In genomic region chr11:33931836-33932385, GRCm38 (mm10) we compare ENCODE assay signal across 8 mouse cellular contexts. TPM values are rescaled to one million over a fixed set of nuclear protein-coding genes. Genes with fewer than 3 reads are reported as not detected.
A peak's percentile ranks its signal among the peaks of the same experiment; 100 is the strongest.
DNase-seq lines count a peak whose midpoint lies in the region; ATAC-seq and TF ChIP-seq lines count a peak whose summit lies in the region.

No protein-coding gene starts in this region.

- H3K27ac ChIP-seq in forebrain, embryonic 10.5 days: 0 out of 2 replicates have a peak overlapping the region, but pooled peaks have one; percentile 15
- no peak overlapping the region for H3K27ac ChIP-seq in forebrain, embryonic 16.5 days (ENCODE audit: low read length)
- H3K27ac ChIP-seq in intestine, embryonic 16.5 days (ENCODE audit: low read length): no peak overlapping the region
- no peak overlapping the region for H3K27ac ChIP-seq in lung, embryonic 16.5 days (ENCODE audit: low read length)
- H3K27ac ChIP-seq in layer of hippocampus, adult 2 months: no peak overlapping the region

- DNase-seq in forebrain, embryonic 10.5 days (ENCODE audit: extremely low spot score, low spot score): peak; percentile 62
- peak; percentile 71 for DNase-seq in WW6 (ENCODE audit: low read depth, low spot score)
- DNase-seq in spleen, postnatal 36 days (ENCODE audit: low spot score in 2 of 2): peak; percentile 52 to 54
- no peak for DNase-seq in layer of hippocampus, adult 9-11 months
- DNase-seq in layer of hippocampus, adult 2 months (ENCODE audit: low spot score in 2 of 2): no peak

- ATAC-seq in forebrain, embryonic 16.5 days: no peak
- peak; percentile 54 for ATAC-seq in intestine, embryonic 16.5 days
- no peak for ATAC-seq in lung, embryonic 16.5 days (ENCODE audit: low read depth)

- TF ChIP-seq CTCF in layer of hippocampus, adult 2 months (conservative IDR thresholded peaks at IDR 0.05): no peak

- H3K9me3 ChIP-seq in forebrain, embryonic 10.5 days: no peaks in the 10 kb centered on the region
- no peaks in the 10 kb centered on the region for H3K9me3 ChIP-seq in forebrain, embryonic 16.5 days (ENCODE audit: control insufficient read depth, low read length)
- H3K9me3 ChIP-seq in intestine, embryonic 16.5 days (ENCODE audit: control insufficient read depth, low read length): no peaks in the 10 kb centered on the region
- no peaks in the 10 kb centered on the region for H3K9me3 ChIP-seq in lung, embryonic 16.5 days (ENCODE audit: control insufficient read depth, low read length)

- no peak overlapping the region for H3K4me3 ChIP-seq in forebrain, embryonic 10.5 days
- H3K4me3 ChIP-seq in forebrain, embryonic 16.5 days (replicated peaks; ENCODE audit: low read length): no peak overlapping the region
- no peak overlapping the region for H3K4me3 ChIP-seq in intestine, embryonic 16.5 days (ENCODE audit: low read length)
- H3K4me3 ChIP-seq in lung, embryonic 16.5 days (ENCODE audit: low read length): peak overlapping the region; percentile 15
- no peak overlapping the region for H3K4me3 ChIP-seq in layer of hippocampus, adult 2 months

- no peak overlapping the region for H3K9ac ChIP-seq in forebrain, embryonic 16.5 days (replicated peaks; ENCODE audit: low read depth, low read length)
- H3K9ac ChIP-seq in intestine, embryonic 16.5 days (ENCODE audit: low read depth, low read length): no peak overlapping the region
- H3K9ac ChIP-seq in lung, embryonic 16.5 days (ENCODE audit: low read length): no peak overlapping the region

- WGBS in forebrain, embryonic 10.5 days: 10% methylated on average over 10 of the region's 10 CpGs
- WGBS in forebrain, embryonic 16.5 days: 11% methylated on average over 10 of the region's 10 CpGs
- whole genome bisulfite sequencing in intestine, embryonic 16.5 days: 8% methylated on average over 9 of the region's 10 CpGs
- 13% methylated on average over 9 of the region's 10 CpGs for WGBS in lung, embryonic 16.5 days

- peaks cover 20% of the 10 kb centered on the region for H3K4me1 ChIP-seq in forebrain, embryonic 10.5 days
- peaks cover 15% of the 10 kb centered on the region for H3K4me1 ChIP-seq in forebrain, embryonic 16.5 days (replicated peaks; ENCODE audit: control insufficient read depth, insufficient read depth, low read length)
- H3K4me1 ChIP-seq in intestine, embryonic 16.5 days (ENCODE audit: control insufficient read depth, insufficient read depth, low read length): peaks cover 8% of the 10 kb centered on the region; the same call in 1 of the 2 replicates
- H3K4me1 ChIP-seq in lung, embryonic 16.5 days (replicated peaks; ENCODE audit: control insufficient read depth, insufficient read depth, low read length): no peaks in the 10 kb centered on the region; the same call in 1 of the 2 replicates

- no peak overlapping the region for H3K4me2 ChIP-seq in forebrain, embryonic 16.5 days (ENCODE audit: low read length)
- H3K4me2 ChIP-seq in intestine, embryonic 16.5 days (ENCODE audit: low read depth, low read length): peak overlapping the region; percentile 34
- peak overlapping the region; percentile 45 for H3K4me2 ChIP-seq in lung, embryonic 16.5 days (ENCODE audit: low read depth, low read length)

- no peaks in the 10 kb centered on the region for H3K36me3 ChIP-seq in forebrain, embryonic 10.5 days (replicated peaks)
- no peaks in the 10 kb centered on the region for H3K36me3 ChIP-seq in forebrain, embryonic 16.5 days (ENCODE audit: control insufficient read depth, insufficient read depth)
- H3K36me3 ChIP-seq in intestine, embryonic 16.5 days (ENCODE audit: control insufficient read depth, insufficient read depth, low read length): no peaks in the 10 kb centered on the region
- no peaks in the 10 kb centered on the region for H3K36me3 ChIP-seq in lung, embryonic 16.5 days (ENCODE audit: control insufficient read depth, insufficient read depth, low read length)

- 0 out of 2 replicates have a peak, but pooled peaks cover 7% of the 10 kb centered on the region for H3K27me3 ChIP-seq in forebrain, embryonic 10.5 days (ENCODE audit: poor library complexity, severe bottlenecking)
- no peaks in the 10 kb centered on the region for H3K27me3 ChIP-seq in forebrain, embryonic 16.5 days (replicated peaks; ENCODE audit: control insufficient read depth, insufficient read depth, low read length)
- H3K27me3 ChIP-seq in intestine, embryonic 16.5 days (replicated peaks; ENCODE audit: control insufficient read depth, insufficient read depth, low read length): no peaks in the 10 kb centered on the region
- H3K27me3 ChIP-seq in lung, embryonic 16.5 days (ENCODE audit: control insufficient read depth, insufficient read depth, low read depth, low read length): no peaks in the 10 kb centered on the region

RNA-seq across cellular contexts. Expression of gene Kcnmb1, which starts 30.9 kb away (rescaled TPM):
- 0.04 and 0.09 TPM in 2 replicates for polyA plus RNA-seq in forebrain, embryonic 10.5 days (2016; fragmentation: Nextera tagmentation; extraction: Ambion mirVana)
- polyA plus RNA-seq in forebrain, embryonic 16.5 days (2015; fragmentation: Nextera tagmentation; extraction: Ambion mirVana): 0.18 and 0.20 TPM in 2 replicates
- polyA plus RNA-seq in intestine, embryonic 16.5 days (2015; fragmentation: Nextera tagmentation; extraction: Ambion mirVana): 1.9 and 2.1 TPM in 2 replicates
- polyA plus RNA-seq in lung, embryonic 16.5 days (2015; fragmentation: Nextera tagmentation; extraction: Ambion mirVana): 1.3 and 1.5 TPM in 2 replicates
- total RNA-seq in layer of hippocampus, adult 2 months (2021): under 1 TPM; 0.41 to 0.42 TPM

Comparison
In these comparisons a context has a peak if more than half of its experiments do, and no peak if none do; other contexts are left out.
1. DNase-seq: peak in forebrain, embryonic 10.5 days (single experiment), WW6 (single experiment) and spleen, postnatal 36 days (2 of 2); none in layer of hippocampus, adult 9-11 months (single experiment) and layer of hippocampus, adult 2 months (0 of 2).